Mouse (Mus musculus) frontal cortex, postnatal 36 days (tissue): ENCODE results near the gene Mbl1.
A peak's percentile ranks its signal among the peaks of the same experiment; 100 is the strongest.

Experiments
- DNase-seq, 2 experiments: peaks; one replicate each; pipeline ENCODE4 v3.0.0; 2022; ENCODE audit warnings: low spot score in 2 of 2

The Mbl1 gene

DNA sequence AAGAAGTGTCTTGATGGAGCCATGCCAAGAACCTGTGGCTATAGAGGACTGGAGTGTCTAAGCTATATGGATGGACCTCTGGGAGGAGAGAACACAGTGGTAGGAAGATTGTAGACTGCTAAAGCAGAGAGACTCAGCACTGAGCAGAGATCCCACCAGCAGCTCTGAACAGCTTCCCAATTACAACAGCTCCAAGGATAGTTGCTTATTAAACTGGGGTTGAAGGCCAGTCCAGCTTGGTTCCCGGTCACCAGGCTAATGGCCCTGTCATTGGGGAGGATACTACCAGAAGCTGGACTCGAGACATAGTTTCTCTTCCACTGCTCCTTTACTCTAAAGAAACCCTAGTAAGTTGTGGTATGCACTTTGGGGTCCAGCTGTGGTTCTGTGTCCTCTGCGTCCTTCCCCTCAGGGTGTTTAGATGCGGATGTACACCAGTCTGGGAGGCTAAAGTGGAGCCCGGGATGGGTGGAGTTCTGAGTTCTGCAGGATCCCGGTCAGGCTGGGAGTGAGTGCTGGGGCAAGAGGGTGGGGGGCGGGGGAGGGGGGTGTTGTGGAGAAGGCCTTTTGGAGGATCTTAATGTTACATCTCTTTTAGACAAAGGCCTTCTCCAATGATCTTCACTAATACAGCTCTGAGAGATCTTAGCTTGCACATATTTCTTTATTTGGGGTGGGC is at the start of gene Mbl1:
Mbl1 (plus strand) TSS at position 239 of the 679 bp plus-strand sequence.
- DNase-seq: no peak

DNA sequence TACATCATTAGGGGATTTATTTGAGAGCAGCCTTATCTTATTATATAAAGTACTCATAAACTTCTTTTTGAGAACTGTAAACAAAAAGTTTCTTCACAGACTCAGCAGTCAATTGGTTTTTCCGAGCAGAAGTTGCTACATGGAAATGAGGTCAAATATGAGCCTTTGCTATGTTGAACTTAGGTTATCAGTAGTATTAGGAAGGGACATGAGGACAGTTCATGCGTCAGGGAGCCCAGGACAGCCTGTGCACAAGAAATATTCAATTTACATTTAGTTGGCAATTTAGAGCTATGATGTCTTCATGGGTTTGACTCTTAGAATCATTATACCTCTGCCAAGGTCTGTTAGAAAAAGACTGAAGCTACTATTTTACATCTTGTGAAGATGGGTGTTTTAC is 49.0 kb upstream of the Mbl1 start:
- no peak for DNase-seq

DNA sequence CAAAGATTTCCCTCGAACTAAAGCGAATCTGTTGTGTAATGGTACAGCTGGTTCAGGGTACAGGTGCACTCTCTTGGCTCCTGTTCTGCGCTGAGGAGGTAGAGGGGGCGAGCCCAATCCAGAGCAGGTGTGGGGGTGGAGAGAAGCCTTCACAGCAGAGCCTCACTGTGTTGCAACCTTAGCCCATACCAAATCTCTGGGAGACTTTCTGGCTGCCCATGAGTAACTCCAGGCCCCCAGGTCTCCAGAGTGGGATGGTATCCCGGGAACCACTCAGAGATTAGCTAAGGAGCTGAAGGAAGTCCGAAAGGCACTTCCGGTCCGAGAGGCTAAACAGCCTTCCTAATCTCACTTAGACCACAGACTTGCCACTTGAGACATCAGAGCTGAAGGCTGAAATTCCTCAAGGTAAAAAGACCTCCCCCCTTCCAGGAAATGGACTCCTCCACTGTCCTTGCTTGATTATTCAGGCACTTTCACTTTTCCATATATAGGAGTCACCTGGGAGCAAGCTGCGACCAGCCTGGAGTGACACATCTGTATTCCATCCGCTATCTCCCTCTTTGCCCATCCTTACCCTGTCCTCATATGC is 46.3 kb upstream of the Mbl1 start, which contains the start of gene Mat1a:
Mat1a (plus strand) TSS at position 183 of the 592 bp plus-strand sequence.
- DNase-seq: no peak

DNA sequence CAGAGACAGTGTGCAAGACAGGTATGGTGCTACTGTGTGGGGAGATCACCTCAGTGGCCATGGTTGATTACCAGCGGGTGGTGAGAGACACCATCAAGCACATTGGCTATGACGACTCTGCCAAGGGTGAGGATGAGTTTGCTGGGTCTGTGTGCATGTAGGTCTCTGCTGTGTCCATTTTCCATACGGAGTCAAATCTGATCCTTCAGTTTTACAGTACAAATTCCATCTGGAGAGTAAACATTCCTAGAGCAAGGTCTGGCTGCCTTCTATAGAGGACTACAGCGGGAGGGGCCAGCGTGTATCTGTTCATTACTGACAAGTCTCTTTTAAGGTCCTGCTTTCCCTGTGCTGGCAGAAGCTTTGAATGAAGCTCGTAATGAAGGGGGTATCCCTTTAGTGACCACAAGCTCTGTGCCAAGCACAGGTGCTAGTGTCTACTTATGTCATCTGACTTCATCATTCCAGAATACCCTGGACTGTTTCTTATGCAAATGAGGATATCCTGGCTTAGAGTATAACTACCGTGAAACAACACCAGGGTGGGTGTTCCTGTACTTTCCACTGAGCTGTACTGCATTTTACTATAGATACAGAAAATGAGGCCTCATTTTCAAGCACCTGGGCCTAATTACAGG is 40.1 kb upstream of the Mbl1 start:
- DNase-seq: no peak

DNA sequence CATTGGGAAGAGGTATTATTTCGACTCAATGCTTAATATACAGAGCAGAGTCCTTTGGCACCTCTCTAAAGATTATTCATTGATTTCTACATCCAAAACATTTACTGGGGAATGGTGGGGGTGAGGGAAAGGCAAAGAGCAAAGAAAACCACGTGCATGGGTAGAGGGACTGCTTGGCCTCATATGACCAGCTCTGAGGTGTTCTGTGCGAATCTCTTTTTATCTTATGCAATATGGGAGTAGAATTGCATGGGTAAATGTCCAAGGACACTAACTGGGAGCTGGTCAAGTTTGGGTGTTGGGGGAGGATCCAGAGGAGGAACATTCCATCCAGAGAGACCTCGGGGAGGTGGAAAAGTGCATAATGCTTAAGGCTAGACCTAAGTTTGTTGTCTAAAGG is 38.3 kb upstream of the Mbl1 start:
- no peak for DNase-seq

DNA sequence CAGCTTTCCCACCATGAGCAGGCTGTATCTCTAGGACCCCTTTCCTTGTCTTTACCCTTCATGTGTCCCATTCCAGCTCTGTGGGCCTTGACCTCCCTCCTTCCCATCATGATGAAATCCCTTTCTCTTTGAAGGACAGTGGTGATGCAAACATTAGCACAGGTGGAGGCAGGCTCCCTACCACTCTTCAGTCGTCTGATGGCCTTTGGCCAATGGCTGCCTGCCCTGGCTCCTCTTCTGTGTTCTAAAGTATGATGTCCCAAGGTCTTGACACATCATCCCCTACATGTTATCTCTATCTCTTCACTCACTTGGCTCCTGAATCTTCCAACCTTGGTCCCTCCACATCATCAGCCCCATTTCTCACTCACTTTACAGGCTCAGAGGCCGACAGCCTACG is 35.0 kb upstream of the Mbl1 start:
- no peak for DNase-seq

DNA sequence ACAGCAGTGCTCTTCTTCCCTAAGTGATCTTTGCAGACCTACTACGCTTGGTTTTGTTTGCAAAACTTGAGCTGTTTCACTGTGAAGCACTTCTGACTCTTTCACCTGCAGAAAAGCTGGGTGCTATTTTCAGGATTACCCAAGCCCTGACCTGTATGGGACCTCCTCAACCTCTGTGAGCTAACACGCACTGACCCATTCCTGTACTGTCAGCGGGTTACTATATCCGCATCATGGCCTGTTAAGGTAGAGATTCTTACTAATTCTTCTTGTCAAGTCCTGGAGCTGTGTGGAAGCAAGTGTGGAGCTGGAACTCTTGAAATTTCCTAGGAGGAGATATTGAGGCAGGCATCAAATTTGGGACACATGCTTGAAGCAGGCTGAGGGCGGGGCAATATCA is 26.6 kb upstream of the Mbl1 start:
- no peak for DNase-seq

DNA sequence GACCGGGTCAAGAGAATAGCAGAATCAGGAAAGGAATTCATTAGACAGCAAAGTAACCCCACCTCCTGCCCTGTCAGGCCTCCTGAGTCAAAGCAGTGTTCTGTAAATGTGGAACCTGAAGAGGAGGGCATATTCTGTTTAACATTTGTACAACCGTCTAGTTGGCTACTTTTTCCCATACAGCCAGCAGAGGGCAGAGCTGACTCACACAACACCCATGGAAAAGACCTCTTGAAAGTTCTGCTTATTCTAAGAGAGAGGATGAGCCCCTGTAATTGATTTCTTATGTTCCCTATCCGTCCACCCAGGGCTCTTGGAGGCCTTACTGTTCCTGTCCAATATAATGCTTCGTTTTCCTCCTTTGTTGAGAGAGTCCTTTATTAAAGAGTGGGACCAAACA is 23.3 kb upstream of the Mbl1 start:
- peak in 1 of 2 experiments; percentile 42 for DNase-seq

DNA sequence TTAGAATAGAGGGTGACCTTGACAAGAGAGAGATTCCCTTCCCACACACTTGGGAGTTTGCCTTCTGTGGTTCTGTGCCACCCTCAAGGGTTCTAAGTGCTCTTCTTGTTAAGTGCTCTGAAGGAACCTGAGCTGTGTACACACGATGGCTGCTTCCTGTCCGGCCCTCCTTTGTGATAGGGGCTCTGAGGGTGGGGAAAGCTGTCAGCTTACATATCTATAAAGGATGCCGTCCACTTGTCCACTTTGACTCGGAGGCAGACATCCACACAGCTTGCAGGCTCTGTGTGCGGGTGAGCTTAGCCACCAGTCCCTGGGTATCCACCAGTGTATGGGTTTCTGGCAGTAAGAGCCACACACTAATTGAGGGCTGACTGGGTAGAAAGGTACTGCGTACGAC is 19.7 kb upstream of the Mbl1 start, which contains the start of gene Sftpa1:
Sftpa1 (plus strand) TSS at position 243 of the 400 bp plus-strand sequence.
- DNase-seq: no peak

DNA sequence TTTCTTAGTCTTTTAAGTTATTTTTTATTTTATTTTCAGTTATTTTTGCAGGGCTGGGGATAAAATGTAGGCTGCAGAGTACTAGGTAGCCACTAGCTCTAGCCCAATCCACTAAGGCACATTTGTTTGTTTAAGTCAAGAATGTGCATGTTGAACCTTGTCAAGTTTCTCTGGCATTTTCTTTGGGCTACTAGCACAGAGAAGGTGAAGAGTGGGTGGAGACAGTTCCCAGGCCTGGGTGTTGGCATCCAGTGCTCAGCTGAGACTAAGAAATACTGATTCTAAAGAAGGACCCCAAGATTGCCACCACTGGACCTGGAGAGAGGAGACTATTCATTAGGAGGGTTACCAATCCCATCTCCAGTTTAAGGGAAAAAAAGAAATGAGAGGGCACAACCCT is 14.3 kb upstream of the Mbl1 start:
- no peak for DNase-seq

DNA sequence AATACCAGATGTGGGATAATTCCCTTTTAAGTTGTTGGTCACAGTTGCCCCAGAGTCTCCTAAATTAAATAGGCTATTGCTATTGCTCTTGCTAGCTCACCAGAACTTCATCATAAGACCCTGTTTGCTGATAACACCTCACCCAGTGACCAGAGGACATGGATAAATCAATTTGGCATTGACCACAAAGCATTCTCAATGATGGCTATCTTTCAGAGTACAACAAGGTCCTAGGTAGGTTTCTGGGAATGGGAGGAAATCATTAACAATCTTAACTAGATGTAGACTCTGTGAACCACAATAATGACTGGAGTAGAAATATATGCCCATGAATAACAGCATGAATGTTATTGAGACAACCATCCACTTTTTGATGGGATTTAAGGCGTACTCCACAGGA is 10.6 kb upstream of the Mbl1 start:
- no peak for DNase-seq

DNA sequence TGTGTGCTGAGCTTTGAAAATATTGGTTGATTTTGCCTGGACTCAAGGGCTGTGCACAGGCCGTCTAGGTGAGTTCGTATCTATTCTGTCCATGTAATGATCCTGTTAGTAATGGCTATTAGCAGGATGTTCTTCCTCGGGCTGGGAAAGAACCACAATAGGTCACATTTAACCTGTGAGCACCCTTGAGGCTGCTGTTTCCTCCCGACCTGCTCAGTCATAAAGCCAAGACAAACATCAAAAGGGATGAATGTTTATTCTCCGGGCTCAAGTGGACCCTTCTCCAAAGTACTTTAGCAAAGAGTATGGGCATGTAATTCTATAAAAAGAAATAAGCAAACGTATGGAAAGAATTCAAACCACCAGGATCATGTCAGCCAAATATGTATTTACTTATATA is 5.2 kb upstream of the Mbl1 start:
- DNase-seq: no peak

DNA sequence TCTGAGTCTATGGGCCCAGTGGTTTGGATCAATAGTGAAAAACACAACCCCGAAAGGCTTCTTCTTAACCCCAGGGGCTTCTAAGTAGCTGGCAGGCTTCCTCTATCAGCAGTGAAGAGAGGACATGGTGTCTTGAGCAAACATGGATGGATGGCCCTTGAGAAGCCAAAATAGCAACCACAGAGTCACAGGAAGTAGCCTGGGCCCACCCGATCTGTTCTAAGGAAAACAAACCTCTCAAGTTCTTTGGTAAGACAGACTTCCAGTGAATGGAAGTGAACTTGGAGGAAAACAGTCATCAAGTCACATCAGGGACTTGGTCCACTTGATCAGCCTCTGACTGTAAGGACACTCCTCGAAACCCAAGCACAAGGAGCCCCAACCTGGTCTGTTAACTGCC is 4.3 kb upstream of the Mbl1 start:
- no peak for DNase-seq

DNA sequence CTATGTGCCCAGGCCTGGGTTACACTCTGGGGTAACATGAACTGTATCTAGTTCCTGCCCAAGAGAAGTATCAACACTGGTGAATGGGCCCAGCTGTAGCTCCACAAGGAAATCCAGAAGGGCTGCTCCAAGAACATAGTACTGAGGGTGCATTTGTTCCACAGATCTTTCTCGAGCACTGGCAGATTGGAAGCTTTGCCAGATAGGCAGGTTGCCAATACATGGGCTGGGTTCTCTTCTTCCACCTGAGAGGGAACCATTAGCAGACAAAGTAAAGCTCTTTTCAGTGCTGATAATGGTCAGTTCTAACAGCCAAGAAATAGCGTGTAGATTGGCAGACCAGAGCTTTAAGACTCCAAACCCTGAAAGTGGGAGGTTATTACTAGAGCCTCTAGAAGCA is 3.9 kb upstream of the Mbl1 start:
- no peak for DNase-seq

DNA sequence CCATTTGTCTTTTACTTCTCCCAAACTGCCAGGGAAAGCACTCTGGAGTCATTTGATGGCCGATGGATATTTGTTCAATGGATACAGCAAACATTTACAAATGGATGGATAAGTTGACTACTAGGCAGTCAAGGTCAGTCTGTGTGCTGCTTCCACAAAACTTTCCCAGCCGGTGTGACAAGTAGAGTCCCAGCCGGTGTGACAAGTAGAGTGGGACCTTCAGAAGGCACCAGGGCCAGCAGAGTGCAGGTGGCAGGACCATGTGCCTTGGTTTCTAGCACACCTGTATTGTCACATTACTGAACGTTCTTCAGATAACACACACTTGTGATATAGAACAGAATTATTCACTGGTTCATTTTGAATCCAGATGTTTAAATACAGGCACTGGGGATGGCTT is 8.8 kb downstream of the Mbl1 start:
- DNase-seq: no peak

DNA sequence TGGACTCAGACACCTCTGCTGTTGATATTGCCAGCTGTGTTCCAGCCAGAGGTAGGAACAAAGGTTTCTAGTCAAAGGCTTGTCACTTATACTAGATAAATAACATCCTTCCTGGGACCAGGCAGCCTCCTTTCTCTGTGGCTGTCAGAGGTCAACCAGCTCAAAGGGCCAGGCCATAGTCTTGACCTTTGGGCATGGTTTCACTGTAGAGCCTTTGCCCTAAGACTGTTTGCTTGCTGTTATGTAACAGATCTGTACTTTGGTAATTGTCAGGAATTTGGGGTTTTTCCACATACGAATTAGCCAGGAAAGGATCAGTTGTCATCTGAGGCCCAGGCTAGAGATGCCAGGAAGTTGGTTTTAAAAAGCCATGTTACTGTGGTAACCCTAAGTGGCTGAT is 9.5 kb downstream of the Mbl1 start:
- DNase-seq: no peak

DNA sequence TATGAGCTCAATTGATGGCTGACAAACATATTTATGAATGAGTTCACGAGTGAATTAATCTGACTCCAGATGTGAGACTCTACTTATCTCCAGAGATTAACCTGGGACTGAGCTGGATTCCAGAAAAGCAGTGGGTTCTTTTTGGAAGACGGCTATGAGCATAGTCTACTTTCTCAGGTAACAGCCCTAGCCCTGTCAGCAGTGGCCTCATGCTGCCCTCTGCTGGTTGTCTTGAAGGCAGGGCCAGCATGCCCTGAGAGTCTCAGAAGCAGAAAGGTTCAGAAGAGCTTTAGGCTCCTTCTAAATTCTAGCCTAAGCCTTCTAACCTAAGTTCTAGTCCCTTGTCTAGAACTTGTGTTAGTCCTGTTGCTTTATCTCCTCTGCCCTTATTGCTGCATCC is 11.4 kb downstream of the Mbl1 start:
- peak; percentile 24 to 30 for DNase-seq

DNA sequence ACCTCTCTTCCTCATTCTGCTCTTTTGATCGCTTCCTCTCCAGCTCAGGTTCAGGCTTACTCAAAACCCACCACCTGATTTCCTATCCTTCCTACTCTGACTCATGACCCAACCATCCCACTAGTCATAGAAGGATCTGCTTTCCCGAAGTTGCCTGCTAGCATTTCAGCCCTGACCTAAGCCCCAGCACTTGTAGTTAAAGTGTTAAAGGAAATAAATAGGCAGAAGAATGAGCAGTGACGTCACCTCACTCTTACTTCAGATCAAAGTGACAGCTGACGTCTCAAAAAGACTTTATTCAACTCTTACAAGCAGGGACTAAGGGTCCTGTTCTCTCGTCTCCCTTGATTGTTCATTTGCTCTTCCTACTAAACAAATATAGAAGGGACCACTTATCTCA is 16.0 kb downstream of the Mbl1 start:
- DNase-seq: no peak

DNA sequence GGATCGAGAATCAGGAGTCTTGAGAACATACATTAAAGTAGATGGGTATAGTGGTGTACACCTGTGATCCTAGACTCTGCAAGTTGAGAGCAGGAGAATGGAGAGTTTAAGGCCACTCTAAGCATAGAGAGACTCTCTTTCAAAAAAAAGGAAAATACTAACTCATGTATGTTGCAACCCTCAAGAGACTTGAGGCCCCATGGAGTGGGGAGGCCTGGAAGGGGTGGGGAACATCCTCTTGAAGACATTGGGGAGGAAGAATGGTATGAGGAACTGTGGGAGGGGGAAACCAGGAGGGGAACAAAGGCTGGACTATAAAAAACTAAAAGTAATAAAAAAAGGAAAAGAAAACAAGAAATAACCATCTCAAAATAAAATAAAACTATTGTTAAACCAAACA is 17.3 kb downstream of the Mbl1 start:
- DNase-seq: no peak

DNA sequence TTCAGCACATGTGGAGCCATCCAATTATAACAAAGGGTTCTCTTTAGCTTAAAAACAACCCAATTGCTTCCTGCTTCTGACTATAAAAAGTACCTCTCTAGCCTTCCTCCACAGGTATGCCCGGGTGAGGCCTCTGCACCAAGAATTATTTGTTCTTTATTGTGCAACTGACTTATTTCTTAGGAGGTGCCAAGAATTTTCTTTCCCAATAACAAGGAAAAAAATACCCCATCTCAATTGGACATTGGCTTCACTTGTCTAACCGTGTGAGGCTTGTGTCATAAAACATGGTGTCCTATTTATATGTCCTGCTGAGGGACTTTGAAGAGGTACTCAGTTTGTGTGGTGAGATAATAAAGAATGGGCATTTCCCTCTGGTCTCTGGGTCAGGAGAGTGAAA is 19.3 kb downstream of the Mbl1 start:
- no peak for DNase-seq

DNA sequence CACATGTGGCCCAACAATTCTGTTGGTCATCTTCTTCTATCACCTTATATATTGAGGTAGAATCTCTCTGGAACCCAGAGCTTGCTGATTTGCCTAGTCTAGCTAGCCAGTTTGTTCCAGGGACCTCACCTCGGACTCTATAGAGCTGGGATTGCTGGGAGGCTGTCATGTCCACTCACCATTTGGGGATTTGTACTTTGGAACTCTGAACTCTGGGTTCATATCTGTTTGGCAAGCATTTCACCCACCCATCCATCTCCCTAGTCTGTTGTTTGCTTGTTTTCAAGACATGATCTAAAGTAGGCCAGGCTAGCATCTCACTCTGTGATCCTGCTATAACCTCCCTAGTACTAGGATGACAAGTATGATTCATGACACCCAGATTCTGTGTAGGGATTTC is 23.5 kb downstream of the Mbl1 start:
- no peak for DNase-seq

DNA sequence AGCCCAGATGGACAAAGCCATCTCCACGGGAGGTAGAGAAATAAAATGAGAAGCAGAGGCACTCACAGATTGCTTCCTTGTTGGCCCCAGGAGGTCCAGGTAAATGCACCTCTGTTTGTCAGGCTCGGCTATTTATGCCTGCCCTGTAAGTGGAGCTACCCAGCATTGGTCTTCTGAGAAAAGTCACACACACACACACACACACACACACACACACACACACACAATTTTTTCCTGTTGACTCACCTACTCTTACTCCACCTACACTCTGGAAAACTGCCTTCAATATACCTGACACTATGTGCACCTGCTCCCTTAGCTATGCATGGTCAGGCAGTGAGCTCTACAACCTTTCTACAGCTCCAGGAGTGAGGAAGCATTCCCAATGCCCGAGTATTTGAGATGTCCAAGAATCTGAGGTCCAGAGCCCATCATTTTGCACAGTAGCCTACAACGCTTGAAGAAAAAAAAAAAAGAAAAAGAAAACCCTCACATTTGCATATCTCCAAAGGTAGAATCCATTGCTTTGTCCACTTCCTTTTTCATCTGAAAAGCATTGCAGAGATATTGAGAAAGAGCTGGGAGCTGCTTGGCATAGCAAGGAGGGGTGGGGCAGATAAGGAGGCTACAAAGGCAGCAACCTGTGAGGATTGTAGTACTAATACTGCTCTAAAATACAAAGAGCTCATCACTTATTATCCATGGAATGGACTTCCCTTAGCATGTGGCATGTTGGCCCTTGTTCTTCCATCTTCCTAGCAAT is 34.0 kb downstream of the Mbl1 start, which contains the start of gene Sftpd:
Sftpd (minus strand) TSS at position 91 of the 763 bp plus-strand sequence.
- DNase-seq: no peak
